Mouse (Mus musculus) megakaryocyte, embryonic 14.5 days (primary cell): Measurements from ENCODE around the gene Ppp1r36.

Experiments
- FLI1 ChIP-seq: IDR thresholded peaks from 2 replicates; pipeline ENCODE4 v1.6.1; 2012; ENCODE audit warnings: low read length, inconsistent platforms, mixed read lengths
- GATA1 ChIP-seq: IDR thresholded peaks from 3 replicates; pipeline ENCODE4 v1.6.1; 2012; ENCODE audit warnings: mixed read lengths, low read length, inconsistent platforms, borderline replicate concordance

GRCm38 (mm10) chr12:76431431-76431830 lies 14.1 kb downstream of the Ppp1r36 start:
- TF ChIP-seq GATA1 = no peak
- TF ChIP-seq FLI1 = no peak
